Mouse (Mus musculus) lung, embryonic 15.5 days (tissue): ENCODE measurements around the gene Syne2. TPM values are rescaled to one million over a fixed set of nuclear protein-coding genes. Genes with fewer than 3 reads are reported as not detected.

Experiments used
- ATAC-seq: fragments of 200-750 bp; cut with Nextera tagmentation; 2 replicates; pipeline ENCODE4 v1.8.0; 2017; ENCODE audit warnings: moderate number of reproducible peaks, borderline replicate concordance; ENCODE audit not compliant: low FRiP score, low TSS enrichment; ENCODE audit errors: extremely low read depth
- H3K27ac ChIP-seq: fragments of 300-500 bp; sonication (generic); 2 replicates; pipeline ENCODE4 v1.5.1; 2015; ENCODE audit warnings: moderate library complexity, mild to moderate bottlenecking, inconsistent platforms
- H3K27me3 ChIP-seq: fragments of 300-500 bp; sonication (generic); 2 replicates; pipeline ENCODE4 v1.6.1; 2015; ENCODE audit warnings: inconsistent platforms
- H3K36me3 ChIP-seq: fragments of 300-500 bp; sonication (generic); 2 replicates; pipeline ENCODE4 v1.6.1; 2015; ENCODE audit warnings: inconsistent platforms
- H3K4me1 ChIP-seq: fragments of 300-500 bp; sonication (generic); 2 replicates; pipeline ENCODE4 v1.6.1; 2015; ENCODE audit warnings: inconsistent platforms
- H3K4me2 ChIP-seq: fragments of 300-500 bp; sonication (generic); 2 replicates; pipeline ENCODE4 v1.6.1; 2015; ENCODE audit warnings: inconsistent platforms, mild to moderate bottlenecking, moderate library complexity
- H3K4me3 ChIP-seq: fragments of 300-500 bp; sonication (generic); 2 replicates; pipeline ENCODE4 v1.5.1; 2015; ENCODE audit warnings: mild to moderate bottlenecking, inconsistent platforms
- H3K9ac ChIP-seq: fragments of 300-500 bp; sonication (generic); 2 replicates; pipeline ENCODE4 v1.6.1; 2015; ENCODE audit warnings: inconsistent platforms
- H3K9me3 ChIP-seq: fragments of 300-500 bp; sonication (generic); 2 replicates; pipeline ENCODE4 v1.6.1; 2016; ENCODE audit warnings: inconsistent platforms
- WGBS: fragments of 180-500 bp; shearing (Covaris S2); methylation state at CpG from one replicate; pipeline ENCODE4 v1.1.7; 2015; 5-methylcytosine and 5-hydroxymethylcytosine counted together
- polyA plus RNA-seq: library from polyadenylated mRNA; unstranded; fragments of >200 nt; fragmentation: Nextera tagmentation; extraction: Ambion mirVana; gene quantifications from 2 replicates; pipeline ENCODE4 v1.2.1, GENCODE M21; 2015

Gene Syne2
- polyA plus RNA-seq, 1 experiment from 2014 or later: 67.2 TPM

DNA sequence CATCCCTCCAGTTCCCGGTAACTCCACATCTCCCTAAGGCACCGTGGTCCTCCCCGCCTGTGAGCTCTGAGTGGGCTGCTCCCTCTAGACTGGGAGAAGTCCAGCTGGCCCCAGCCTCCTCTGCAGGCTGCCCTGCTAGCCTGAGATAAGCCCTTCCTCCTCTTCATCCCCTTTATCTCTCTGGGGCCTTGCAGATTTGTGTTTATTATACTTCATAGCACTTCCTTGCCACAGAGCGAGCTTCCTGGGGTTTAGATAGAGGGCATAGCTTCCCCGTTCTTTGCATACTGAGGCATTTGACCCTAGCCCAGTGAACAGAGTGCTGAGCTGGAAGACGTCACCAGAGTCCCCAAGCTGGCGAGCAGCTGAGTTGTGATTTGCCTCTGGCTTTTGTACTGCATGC, 37.1 kb downstream of the Syne2 start:
- Histone ChIP-seq H3K27ac (peak overlapping the region; percentile 47), H3K27me3 (no peaks in the 10 kb centered on the region), H3K36me3 (no peaks in the 10 kb centered on the region), H3K9ac (no peak overlapping the region), H3K9me3 (no peaks in the 10 kb centered on the region), H3K4me2 (peak overlapping the region; percentile 22; the same call in 1 of the 2 replicates), H3K4me1 (peaks cover 38% of the 10 kb centered on the region), H3K4me3 (no peak overlapping the region)
- WGBS: 34% methylated on average over 7 of the region's 7 CpGs
- peak; percentile 63; the same call in 1 of the 2 replicates for ATAC-seq

DNA sequence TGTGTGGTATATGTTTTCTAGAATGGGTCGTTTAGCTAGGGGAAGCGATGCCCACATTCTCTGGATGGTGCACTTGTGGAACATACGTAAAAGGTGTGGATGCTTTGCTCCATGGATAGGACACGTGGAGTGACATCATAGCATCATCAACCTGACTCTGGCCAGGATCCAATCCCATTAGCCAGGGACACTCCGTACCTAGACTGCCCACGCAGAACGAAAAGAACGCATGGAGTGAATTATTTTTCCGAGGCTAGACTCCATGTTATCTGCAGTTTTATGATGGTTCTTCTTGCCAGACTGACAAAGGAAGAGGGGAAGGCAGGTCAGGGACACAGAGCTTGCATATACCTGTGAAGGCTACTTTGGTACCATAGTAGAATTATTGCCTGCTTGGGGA, 37.7 kb downstream of the Syne2 start:
- Histone ChIP-seq H3K4me1 (peaks cover 38% of the 10 kb centered on the region), H3K4me2 (no peak overlapping the region), H3K4me3 (no peak overlapping the region), H3K27ac (no peak overlapping the region), H3K9me3 (no peaks in the 10 kb centered on the region), H3K27me3 (no peaks in the 10 kb centered on the region), H3K9ac (no peak overlapping the region), H3K36me3 (no peaks in the 10 kb centered on the region)
- no peak for ATAC-seq
- 83% methylated on average over 9 of the region's 9 CpGs for WGBS

DNA sequence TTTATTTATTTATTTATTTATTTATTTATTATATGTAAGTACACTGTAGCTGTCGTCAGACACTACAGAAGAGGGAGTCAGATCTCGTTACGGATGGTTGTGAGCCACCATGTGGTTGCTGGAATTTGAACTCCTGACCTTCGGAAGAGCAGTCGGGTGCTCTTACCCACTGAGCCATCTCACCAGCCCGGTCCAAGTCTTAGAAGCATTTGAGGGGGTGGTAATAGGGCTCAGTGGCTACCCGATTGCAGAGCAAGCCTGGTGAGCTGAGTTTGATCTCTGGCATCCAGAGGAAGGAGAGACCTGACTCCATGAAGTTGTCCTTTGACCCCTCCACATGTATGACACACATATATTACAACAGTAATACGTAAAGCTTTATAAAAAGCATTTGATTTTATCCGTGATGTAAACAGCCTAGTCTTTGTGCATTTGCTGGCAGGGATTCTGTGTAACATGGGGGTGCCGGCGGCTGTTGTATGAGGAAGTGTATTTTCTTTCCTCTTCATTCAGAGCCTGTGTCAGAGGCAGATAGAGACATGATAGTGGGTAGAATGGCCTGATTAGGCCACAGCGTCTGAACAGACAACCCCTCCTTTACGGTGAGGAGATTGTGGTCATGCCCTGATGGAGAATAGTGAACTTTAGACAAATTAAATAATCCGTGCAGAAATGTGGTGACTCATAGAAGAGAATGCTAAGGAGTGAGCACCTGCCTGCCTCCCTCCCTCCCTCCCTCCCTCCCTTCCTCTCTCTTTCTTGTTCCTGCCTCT, 38.3 kb downstream of the Syne2 start:
- Histone ChIP-seq H3K9me3 (no peaks in the 10 kb centered on the region), H3K4me2 (no peak overlapping the region), H3K27ac (no peak overlapping the region), H3K4me1 (peaks cover 38% of the 10 kb centered on the region), H3K27me3 (no peaks in the 10 kb centered on the region), H3K4me3 (no peak overlapping the region), H3K36me3 (no peaks in the 10 kb centered on the region), H3K9ac (no peak overlapping the region)
- 70% methylated on average over 14 of the region's 14 CpGs for WGBS
- ATAC-seq: no peak

DNA sequence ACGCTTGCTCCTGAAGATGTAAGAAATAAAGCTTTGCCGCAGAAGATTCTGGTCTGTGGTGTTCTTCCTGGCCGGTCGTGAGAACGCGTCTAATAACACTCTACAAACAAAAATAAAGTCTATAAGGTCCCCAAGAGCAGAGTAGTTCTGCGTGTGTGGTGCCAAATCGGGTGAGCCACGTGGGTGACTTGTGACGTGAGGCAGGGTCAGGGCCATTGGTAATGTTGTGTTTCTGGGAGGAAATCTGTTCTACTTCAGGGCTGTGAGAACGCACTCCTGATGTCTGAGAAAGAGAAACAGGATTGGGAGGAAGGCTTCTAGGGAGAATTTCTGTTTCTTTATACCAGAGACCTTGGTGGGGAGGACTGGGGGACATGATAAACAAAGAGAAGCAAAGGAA, 42.0 kb downstream of the Syne2 start:
- Histone ChIP-seq H3K36me3 (no peaks in the 10 kb centered on the region), H3K4me1 (peaks cover 13% of the 10 kb centered on the region), H3K27ac (peak overlapping the region; percentile 47; the same call in 1 of the 2 replicates), H3K9ac (no peak overlapping the region), H3K9me3 (no peaks in the 10 kb centered on the region), H3K4me3 (no peak overlapping the region), H3K4me2 (no peak overlapping the region), H3K27me3 (no peaks in the 10 kb centered on the region)
- WGBS: 49% methylated on average over 10 of the region's 11 CpGs
- no peak for ATAC-seq

DNA sequence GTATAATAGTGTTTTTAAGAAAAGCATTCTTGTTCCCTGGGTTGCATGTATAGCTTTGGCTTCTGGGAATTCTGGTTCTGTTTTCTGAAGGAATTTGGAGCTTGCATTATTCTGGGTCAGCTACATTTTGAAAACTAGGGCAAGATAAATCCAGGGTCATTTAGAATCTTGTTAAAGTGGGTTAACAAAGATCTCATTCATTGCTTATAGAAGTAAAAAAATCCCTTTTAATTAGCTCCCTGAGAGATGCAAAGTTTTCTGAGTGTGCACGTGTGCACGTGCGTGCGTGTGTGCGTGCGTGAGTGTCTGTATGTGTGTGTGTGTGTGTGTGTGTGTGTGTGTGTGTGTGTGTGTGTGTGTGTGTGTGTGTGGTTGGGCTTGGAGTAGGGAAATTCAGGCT, 42.9 kb downstream of the Syne2 start:
- no peak overlapping the region for H3K4me2 ChIP-seq
- H3K9ac ChIP-seq: no peak overlapping the region
- 92% methylated on average over 6 of the region's 6 CpGs for WGBS
- peaks cover 4% of the 10 kb centered on the region; the same call in 1 of the 2 replicates for H3K4me1 ChIP-seq
- H3K27ac ChIP-seq: no peak overlapping the region
- no peak overlapping the region for H3K4me3 ChIP-seq
- H3K36me3 ChIP-seq: no peaks in the 10 kb centered on the region
- no peak for ATAC-seq
- H3K9me3 ChIP-seq: no peaks in the 10 kb centered on the region
- no peaks in the 10 kb centered on the region for H3K27me3 ChIP-seq

DNA sequence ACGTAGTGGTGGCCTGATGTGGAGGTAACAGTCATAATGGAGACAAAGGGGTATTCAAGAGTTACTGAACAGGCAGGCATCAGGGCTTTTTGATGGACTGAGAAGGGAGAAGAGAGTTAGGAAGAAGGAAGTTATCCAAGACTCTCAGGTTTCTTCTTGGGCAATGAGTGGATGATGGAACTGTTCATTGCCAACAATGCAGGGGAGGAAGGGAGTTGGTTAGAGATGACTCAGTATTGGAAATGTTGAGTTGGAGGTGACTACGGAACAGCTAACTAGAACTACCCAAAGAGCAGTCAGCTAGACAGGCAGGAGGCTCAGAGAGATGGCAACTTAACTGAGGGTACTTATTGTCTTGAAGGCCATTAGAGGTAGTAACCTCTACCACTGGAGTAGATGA, 47.2 kb downstream of the Syne2 start:
- H3K4me3 ChIP-seq: no peak overlapping the region
- H3K4me2 ChIP-seq: no peak overlapping the region
- 93% methylated on average over 2 of the region's 2 CpGs for WGBS
- H3K9ac ChIP-seq: no peak overlapping the region
- no peak overlapping the region for H3K27ac ChIP-seq
- H3K36me3 ChIP-seq: no peaks in the 10 kb centered on the region
- peaks cover 31% of the 10 kb centered on the region for H3K4me1 ChIP-seq
- H3K27me3 ChIP-seq: no peaks in the 10 kb centered on the region
- no peaks in the 10 kb centered on the region for H3K9me3 ChIP-seq
- ATAC-seq: no peak

DNA sequence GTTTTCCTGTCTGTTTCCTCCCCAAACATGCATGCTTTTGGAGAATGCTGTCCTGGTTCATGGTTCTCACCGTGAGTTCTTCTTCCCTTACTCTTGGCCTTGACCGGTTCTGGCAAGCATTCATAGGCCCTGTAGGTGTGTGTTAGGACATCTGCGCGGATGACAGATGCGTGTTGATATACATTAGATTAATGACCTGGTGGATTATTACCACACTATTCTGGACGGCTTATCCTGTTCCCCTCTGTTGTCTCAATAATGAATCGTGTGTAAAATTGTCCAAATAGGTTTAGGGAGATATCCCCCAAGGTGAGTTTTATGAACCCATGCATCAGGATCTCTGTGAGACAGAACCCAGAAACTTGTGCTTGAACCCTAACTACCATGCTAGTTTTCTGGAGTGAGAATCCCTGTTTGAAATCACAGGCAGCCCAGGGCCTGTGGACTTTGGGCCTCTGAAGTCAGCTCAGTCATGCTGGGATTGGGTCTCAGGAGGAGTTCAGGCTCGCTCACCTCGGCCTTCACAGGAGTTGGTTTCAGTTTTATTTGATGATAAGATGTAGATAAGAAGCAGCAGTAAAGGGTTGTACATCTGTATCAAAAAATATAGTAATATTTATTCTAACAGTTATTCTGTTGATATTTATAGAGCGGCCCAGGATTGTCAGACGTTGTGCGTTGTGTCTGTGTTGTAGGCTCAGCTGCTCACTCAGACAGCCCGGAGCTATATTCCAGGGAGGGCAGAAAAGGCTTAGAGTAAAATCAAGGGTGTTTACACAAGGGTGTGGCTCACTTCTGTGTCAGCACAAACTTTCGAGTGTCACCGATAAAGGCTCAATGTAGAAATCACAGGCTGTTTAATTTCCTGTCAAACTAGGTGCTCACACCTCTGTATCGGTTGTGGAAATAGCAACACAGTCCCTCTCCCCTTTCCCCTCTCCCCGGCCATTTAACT, 48.8 kb downstream of the Syne2 start:
- Histone ChIP-seq H3K9ac (no peak overlapping the region), H3K27ac (no peak overlapping the region), H3K36me3 (no peaks in the 10 kb centered on the region), H3K27me3 (no peaks in the 10 kb centered on the region), H3K4me1 (peaks cover 32% of the 10 kb centered on the region), H3K4me2 (peak overlapping the region; percentile 8; the same call in 1 of the 2 replicates), H3K9me3 (no peaks in the 10 kb centered on the region), H3K4me3 (no peak overlapping the region)
- no peak for ATAC-seq
- WGBS: 34% methylated on average over 17 of the region's 17 CpGs

DNA sequence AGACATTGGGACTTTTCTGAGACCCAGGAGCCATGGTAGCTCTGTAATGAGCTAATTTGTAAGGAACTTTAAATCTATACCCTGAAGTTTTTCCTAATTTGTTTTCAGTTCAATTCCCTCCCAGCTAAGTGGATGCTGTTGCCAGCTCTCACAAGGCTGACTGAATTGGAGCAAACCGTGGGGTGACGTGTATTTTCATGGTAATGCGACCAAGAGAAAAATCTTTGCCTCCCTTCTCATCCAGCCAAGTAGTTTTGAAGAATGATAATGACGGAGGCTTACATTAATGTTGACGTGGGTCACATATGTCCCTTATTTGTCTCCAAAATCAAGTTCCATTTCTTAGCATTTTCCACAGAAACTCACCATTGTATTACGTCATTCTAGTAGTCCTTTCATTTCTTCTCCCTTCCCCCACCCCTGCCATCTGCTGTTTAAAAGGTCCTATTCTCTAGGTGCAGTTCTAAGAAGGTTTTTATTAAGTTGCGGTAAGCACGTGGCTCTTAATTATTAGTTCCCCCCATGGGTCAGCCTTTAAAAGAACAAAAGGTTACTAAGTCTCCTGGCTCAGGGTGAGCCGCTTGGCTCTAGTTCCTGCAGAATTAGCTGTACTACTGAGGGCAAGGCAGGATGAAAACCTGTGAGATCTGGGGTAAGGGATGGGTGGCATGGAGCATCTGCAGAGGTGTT, 55.8 kb downstream of the Syne2 start:
- Histone ChIP-seq H3K4me1 (peaks cover 22% of the 10 kb centered on the region), H3K36me3 (no peaks in the 10 kb centered on the region), H3K27me3 (no peaks in the 10 kb centered on the region), H3K27ac (no peak overlapping the region), H3K4me2 (no peak overlapping the region), H3K9ac (no peak overlapping the region), H3K9me3 (no peaks in the 10 kb centered on the region), H3K4me3 (no peak overlapping the region)
- WGBS: 66% methylated on average over 9 of the region's 9 CpGs
- no peak for ATAC-seq

DNA sequence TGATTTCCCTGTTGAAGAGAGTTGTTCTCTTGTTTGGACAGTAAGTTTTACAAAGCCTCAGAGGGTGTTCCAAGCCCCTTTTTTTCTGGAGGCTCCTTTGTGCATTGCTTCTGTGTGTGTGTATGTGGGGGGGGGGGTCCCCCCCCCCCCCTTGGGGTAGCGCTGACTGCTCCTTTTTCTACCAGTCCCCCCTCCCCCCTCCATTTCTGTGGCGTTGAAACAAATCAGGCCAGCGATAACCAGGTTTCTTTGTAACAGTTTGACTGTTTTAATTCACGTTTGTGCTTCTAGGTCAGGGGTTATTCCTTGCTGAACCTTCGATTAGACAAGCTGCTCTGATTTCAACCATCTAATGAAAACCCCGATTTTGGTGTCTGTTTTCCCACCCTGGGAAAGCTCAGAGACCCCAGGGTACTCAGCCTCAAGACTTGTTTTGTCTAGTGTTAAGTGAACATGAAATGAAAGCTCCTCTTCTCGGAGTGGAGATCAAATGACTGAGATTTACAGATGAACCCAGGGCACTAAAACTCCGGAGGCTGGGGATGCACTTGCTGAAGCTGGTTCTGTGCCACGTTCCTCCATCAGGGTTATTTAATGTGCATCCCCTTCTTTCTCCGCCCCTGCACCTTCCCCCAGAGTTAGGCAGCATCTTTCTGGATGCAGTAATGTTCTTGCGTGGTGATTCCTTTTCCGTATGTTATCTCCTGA, 56.5 kb downstream of the Syne2 start:
- no peaks in the 10 kb centered on the region for H3K36me3 ChIP-seq
- no peak overlapping the region for H3K27ac ChIP-seq
- peaks cover 14% of the 10 kb centered on the region for H3K4me1 ChIP-seq
- no peak for ATAC-seq
- no peak overlapping the region for H3K4me2 ChIP-seq
- no peak overlapping the region for H3K9ac ChIP-seq
- 44% methylated on average over 12 of the region's 12 CpGs for WGBS
- H3K27me3 ChIP-seq: no peaks in the 10 kb centered on the region
- no peak overlapping the region for H3K4me3 ChIP-seq
- no peaks in the 10 kb centered on the region for H3K9me3 ChIP-seq

DNA sequence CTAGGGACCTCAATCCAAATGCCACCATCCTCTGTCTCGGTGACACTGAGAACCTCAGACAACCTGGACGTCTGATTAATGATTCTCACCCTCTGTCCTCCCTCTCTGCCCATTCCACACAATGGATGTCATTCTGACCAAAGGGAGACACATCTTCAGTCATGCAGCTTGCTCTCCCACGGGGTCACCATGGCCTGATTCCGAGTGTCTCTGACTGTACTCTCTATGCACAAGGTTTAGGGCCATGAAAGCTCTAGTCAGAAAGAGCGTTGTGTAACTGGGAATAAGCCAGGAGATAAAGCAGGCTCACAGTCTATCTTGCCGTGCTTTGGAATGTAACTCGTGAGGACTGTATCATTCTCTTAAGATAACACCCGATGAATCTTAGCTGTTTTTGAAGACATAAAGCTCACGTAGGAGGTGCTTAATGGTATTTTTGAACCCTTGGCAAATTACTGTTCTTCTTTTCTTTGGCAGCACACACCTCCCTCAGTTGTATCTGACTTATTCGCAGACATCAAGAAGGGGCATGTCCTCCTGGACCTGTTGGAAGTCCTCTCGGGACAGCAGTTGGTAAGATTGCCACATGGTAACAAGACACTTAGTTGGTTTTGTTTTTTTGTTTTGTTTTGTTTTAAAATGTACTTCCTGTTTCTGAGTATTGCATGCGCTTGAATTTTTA, 61.8 kb downstream of the Syne2 start:
- Histone ChIP-seq H3K27ac (no peak overlapping the region), H3K4me3 (no peak overlapping the region), H3K9ac (no peak overlapping the region), H3K4me2 (no peak overlapping the region), H3K9me3 (no peaks in the 10 kb centered on the region), H3K27me3 (no peaks in the 10 kb centered on the region), H3K4me1 (0 out of 2 replicates have a peak, but pooled peaks cover 4% of the 10 kb centered on the region), H3K36me3 (no peaks in the 10 kb centered on the region)
- ATAC-seq: no peak
- WGBS: 56% methylated on average over 12 of the region's 12 CpGs

DNA sequence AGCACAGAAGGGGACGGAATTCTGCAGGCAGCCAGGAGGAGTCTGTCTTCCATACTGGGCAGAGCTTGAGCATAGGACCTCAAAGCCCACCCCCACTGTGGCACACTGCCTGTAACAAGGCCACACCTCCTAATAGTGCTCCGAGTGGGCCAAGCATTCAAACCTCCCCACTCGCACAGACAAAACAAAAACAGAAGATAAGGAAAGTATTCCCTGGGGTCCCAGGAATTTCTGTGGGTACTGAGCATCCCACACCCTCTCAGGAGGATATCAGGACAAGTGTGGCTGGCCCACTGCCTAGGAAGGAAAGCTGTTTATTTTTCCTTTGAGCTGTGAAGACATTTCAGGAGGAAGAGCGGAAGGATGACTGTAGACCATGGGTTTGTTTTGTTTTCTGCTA, 63.6 kb downstream of the Syne2 start:
- no peak overlapping the region for H3K4me2 ChIP-seq
- no peak for ATAC-seq
- H3K9ac ChIP-seq: no peak overlapping the region
- no peaks in the 10 kb centered on the region for H3K27me3 ChIP-seq
- no peak overlapping the region for H3K27ac ChIP-seq
- WGBS: 29% methylated on average over 4 of the region's 4 CpGs
- H3K36me3 ChIP-seq: no peaks in the 10 kb centered on the region
- 0 out of 2 replicates have a peak, but pooled peaks cover 4% of the 10 kb centered on the region for H3K4me1 ChIP-seq
- H3K9me3 ChIP-seq: no peaks in the 10 kb centered on the region
- H3K4me3 ChIP-seq: no peak overlapping the region
